Mouse (Mus musculus) brain, embryonic 14.5 days (tissue): ENCODE data around the gene Krtap4-9. TPM values are rescaled to one million over a fixed set of nuclear protein-coding genes. Genes with fewer than 3 reads are reported as not detected.
"Not testable (repeated sequence)": the region's sequence is repeated elsewhere in the genome, so short reads cannot be mapped to it uniquely, and the experiment has no call there.

ENCODE experiments used
- DNase-seq: peaks from one replicate; pipeline ENCODE4 v3.0.0-alpha.2; 2011; ENCODE audit warnings: low read depth
- CTCF ChIP-seq: fragments of 200-500 bp; IDR thresholded peaks from 2 replicates; pipeline ENCODE4 v1.5.1; 2012; ENCODE audit warnings: inconsistent platforms, mild to moderate bottlenecking, moderate library complexity, borderline replicate concordance; ENCODE audit not compliant: insufficient read depth, insufficient read length; ENCODE audit errors: extremely low read depth
- POLR2A ChIP-seq: fragments of 200-500 bp; IDR thresholded peaks from 2 replicates; pipeline ENCODE4 v1.6.1; 2012; ENCODE audit warnings: mild to moderate bottlenecking, inconsistent platforms, borderline replicate concordance; ENCODE audit not compliant: poor library complexity, insufficient read depth, insufficient read length, severe bottlenecking; ENCODE audit errors: extremely low read depth
- polyA plus RNA-seq: library from polyadenylated mRNA; depleted of rRNA; stranded (reverse); fragments of >200 nt; gene quantifications from 2 replicates; pipeline ENCODE4 v1.2.3, GENCODE M21; 2012; rRNA removed

The Krtap4-9 gene
- polyA plus RNA-seq: not detected in 2 replicates

GRCm38 (mm10) chr11:99784900-99785299 lies at the start of gene Krtap4-9:
Krtap4-9 (plus strand) TSS chr11:99785200.
- not testable (repeated sequence) for DNase-seq

GRCm38 (mm10) chr11:99743985-99744384 lies 41.0 kb upstream of the Krtap4-9 start:
- DNase-seq: no peak
- no peak for TF ChIP-seq POLR2A
- no peak for TF ChIP-seq CTCF

GRCm38 (mm10) chr11:99758877-99759276 lies 26.1 kb upstream of the Krtap4-9 start:
- TF ChIP-seq POLR2A: no peak
- TF ChIP-seq CTCF: no peak
- DNase-seq: no peak

- no peak for DNase-seq
- TF ChIP-seq CTCF (no peak), POLR2A (no peak)
Measured at GRCm38 (mm10) chr11:99768410-99768809, 16.6 kb upstream of the Krtap4-9 start.

GRCm38 (mm10) chr11:99772813-99773212 lies 12.2 kb upstream of the Krtap4-9 start, which contains the start of gene Gm11595:
Gm11595 (minus strand) TSS chr11:99772913.
- not testable (repeated sequence) for DNase-seq

- DNase-seq: no peak
- TF ChIP-seq POLR2A (no peak), CTCF (no peak)
Measured at GRCm38 (mm10) chr11:99778401-99778800, 6.6 kb upstream of the Krtap4-9 start.

- TF ChIP-seq POLR2A: no peak
- no peak for TF ChIP-seq CTCF
- DNase-seq: no peak
Measured at GRCm38 (mm10) chr11:99780604-99781003, 4.4 kb upstream of the Krtap4-9 start, which contains the start of gene Krtap4-8. Krtap4-8 (minus strand) TSS chr11:99780704.

- DNase-seq: no peak
- TF ChIP-seq POLR2A: no peak
- TF ChIP-seq CTCF: no peak
Measured at GRCm38 (mm10) chr11:99793367-99793766, 8.4 kb downstream of the Krtap4-9 start, which contains the start of gene Gm11596. Gm11596 (minus strand) TSS chr11:99793467.

- not testable (repeated sequence) for DNase-seq
Measured at GRCm38 (mm10) chr11:99798832-99799231, 13.8 kb downstream of the Krtap4-9 start, which contains the start of gene Gm11569. Gm11569 (minus strand) TSS chr11:99798932.

- not testable (repeated sequence) for DNase-seq
Measured at GRCm38 (mm10) chr11:99804346-99804745, 19.3 kb downstream of the Krtap4-9 start, which contains the start of gene Gm11554. Gm11554 (minus strand) TSS chr11:99804446.

GRCm38 (mm10) chr11:99809792-99810191 lies 24.8 kb downstream of the Krtap4-9 start, which contains the start of gene Krtap4-13:
Krtap4-13 (minus strand) TSS chr11:99809892.
- DNase-seq: not testable (repeated sequence)

- DNase-seq: not testable (repeated sequence)
Measured at GRCm38 (mm10) chr11:99815566-99815965, 30.6 kb downstream of the Krtap4-9 start, which contains the start of gene Gm11564. Gm11564 (minus strand) TSS chr11:99815666.

Other genes starting within 250 kb of the Krtap4-9 start
- gene Krt40, start 242.0 kb upstream of the Krtap4-9 start, polyA plus RNA-seq: not detected in 2 replicates
- gene Krtap3-3, start 234.3 kb upstream of the Krtap4-9 start, polyA plus RNA-seq: not detected in 2 replicates
- not detected in 2 replicates for gene Krtap3-2, start 228.3 kb upstream of the Krtap4-9 start, polyA plus RNA-seq
- gene Gm11939, start 225.7 kb upstream of the Krtap4-9 start, polyA plus RNA-seq: not detected in 2 replicates
- gene Krtap3-1, start 218.6 kb upstream of the Krtap4-9 start, polyA plus RNA-seq: not detected in 2 replicates
- gene Krtap1-5, start 204.2 kb upstream of the Krtap4-9 start, polyA plus RNA-seq: not detected in 2 replicates
- not detected in 2 replicates for gene Krtap1-4, start 201.5 kb upstream of the Krtap4-9 start, polyA plus RNA-seq
- not detected in 2 replicates for gene Krtap1-3, start 193.9 kb upstream of the Krtap4-9 start, polyA plus RNA-seq
- not detected in 2 replicates for gene Krtap9-3, start 187.1 kb upstream of the Krtap4-9 start, polyA plus RNA-seq
- not detected in 2 replicates for gene Gm11938, start 181.9 kb upstream of the Krtap4-9 start, polyA plus RNA-seq
- not detected in 2 replicates for gene Gm11937, start 175.0 kb upstream of the Krtap4-9 start, polyA plus RNA-seq
- not detected in 2 replicates for gene Krtap2-4, start 170.4 kb upstream of the Krtap4-9 start, polyA plus RNA-seq
- gene Gm11562, start 164.8 kb upstream of the Krtap4-9 start, polyA plus RNA-seq: not detected in 2 replicates
- gene Krtap4-1, start 157.0 kb upstream of the Krtap4-9 start, polyA plus RNA-seq: not detected in 2 replicates
- gene Krtap4-2, start 150.1 kb upstream of the Krtap4-9 start, polyA plus RNA-seq: not detected in 2 replicates
- not detected in 2 replicates for gene Krtap4-7, start 141.1 kb upstream of the Krtap4-9 start, polyA plus RNA-seq
- not detected in 2 replicates for gene Gm11555, start 135.0 kb upstream of the Krtap4-9 start, polyA plus RNA-seq
- gene Gm11563, start 126.2 kb upstream of the Krtap4-9 start, polyA plus RNA-seq: not detected in 2 replicates
- not detected in 2 replicates for gene Krtap4-6, start 119.2 kb upstream of the Krtap4-9 start, polyA plus RNA-seq
- not detected in 2 replicates for gene Gm14190, start 94.5 kb upstream of the Krtap4-9 start, polyA plus RNA-seq
- not detected in 2 replicates for gene Gm14180, start 50.9 kb upstream of the Krtap4-9 start, polyA plus RNA-seq
- gene Gm11595, start 12.3 kb upstream of the Krtap4-9 start, polyA plus RNA-seq: not detected in 2 replicates
- gene Krtap4-8, start 4.5 kb upstream of the Krtap4-9 start, polyA plus RNA-seq: not detected in 2 replicates
- gene Gm11596, start 8.3 kb downstream of the Krtap4-9 start, polyA plus RNA-seq: not detected in 2 replicates
- not detected in 2 replicates for gene Gm11569, start 13.7 kb downstream of the Krtap4-9 start, polyA plus RNA-seq
- gene Gm11554, start 19.2 kb downstream of the Krtap4-9 start, polyA plus RNA-seq: not detected in 2 replicates
- gene Krtap4-13, start 24.7 kb downstream of the Krtap4-9 start, polyA plus RNA-seq: not detected in 2 replicates
- not detected in 2 replicates for gene Gm11564, start 30.5 kb downstream of the Krtap4-9 start, polyA plus RNA-seq
- not detected in 2 replicates for gene 2300003K06Rik, start 52.9 kb downstream of the Krtap4-9 start, polyA plus RNA-seq
- not detected in 2 replicates for gene Krtap4-16, start 66.4 kb downstream of the Krtap4-9 start, polyA plus RNA-seq
- gene Gm11568, start 72.7 kb downstream of the Krtap4-9 start, polyA plus RNA-seq: not detected in 2 replicates
- gene Gm11559, start 79.3 kb downstream of the Krtap4-9 start, polyA plus RNA-seq: not detected in 2 replicates
- not detected in 2 replicates for gene Krtap9-1, start 88.2 kb downstream of the Krtap4-9 start, polyA plus RNA-seq
- not detected in 2 replicates for gene Gm11567, start 94.0 kb downstream of the Krtap4-9 start, polyA plus RNA-seq
- gene Krtap31-1, start 122.7 kb downstream of the Krtap4-9 start, polyA plus RNA-seq: not detected in 2 replicates
- not detected in 2 replicates for gene Gm11565, start 129.6 kb downstream of the Krtap4-9 start, polyA plus RNA-seq
- gene Krtap31-2, start 151.1 kb downstream of the Krtap4-9 start, polyA plus RNA-seq: not detected in 2 replicates
- gene Krtap9-5, start 163.3 kb downstream of the Krtap4-9 start, polyA plus RNA-seq: not detected in 2 replicates
- not detected in 2 replicates for gene Krtap29-1, start 193.9 kb downstream of the Krtap4-9 start, polyA plus RNA-seq
- 0.04 TPM in 1 of 2 replicates, not detected in the other for gene Krtap16-1, start 201.4 kb downstream of the Krtap4-9 start, polyA plus RNA-seq
- 0.19 and 0.27 TPM in 2 replicates for gene Krtap17-1, start 208.8 kb downstream of the Krtap4-9 start, polyA plus RNA-seq
- gene Krt33a, start 231.0 kb downstream of the Krtap4-9 start, polyA plus RNA-seq: not detected in 2 replicates
- 0.04 TPM in 1 of 2 replicates, not detected in the other for gene Krt33b, start 244.7 kb downstream of the Krtap4-9 start, polyA plus RNA-seq